Mouse (Mus musculus) CH12.LX (cell line): ENCODE measurements around the gene Epha6. TPM values are rescaled to one million over a fixed set of nuclear protein-coding genes. Genes with fewer than 3 reads are reported as not detected.

Experiments
- DNase-seq: peaks from one replicate; pipeline ENCODE4 v3.0.0-alpha.2; 2013; ENCODE audit errors: extremely low read depth
- H3K27ac ChIP-seq: 2 replicates; pipeline ENCODE4 v1.5.1; 2012; ENCODE audit warnings: low read depth, mild to moderate bottlenecking, control low read depth, moderate library complexity; ENCODE audit not compliant: insufficient read depth
- H3K27me3 ChIP-seq: replicated peaks from 2 replicates; pipeline ENCODE3; 2012; ENCODE audit warnings: inconsistent platforms
- H3K36me3 ChIP-seq, 2 experiments: replicated peaks in 1 of 2; 2 replicates each; pipeline versions ENCODE3 to v1.6.1; 2012; ENCODE audit warnings: inconsistent platforms in 1 of 2, low read length in 1 of 2, mild to moderate bottlenecking in 1 of 2, mixed read lengths in 1 of 2, moderate library complexity in 1 of 2; ENCODE audit not compliant: control insufficient read depth in 1 of 2, insufficient read depth in 1 of 2
- H3K4me1 ChIP-seq, 2 experiments: 2 replicates each; pipeline ENCODE4 v1.6.1; 2012; ENCODE audit warnings: inconsistent platforms in 1 of 2, moderate library complexity in 1 of 2; ENCODE audit not compliant: insufficient read depth in 2 of 2, control insufficient read depth in 1 of 2
- H3K4me2 ChIP-seq: 2 replicates; pipeline ENCODE4 v1.6.1; 2012; ENCODE audit warnings: low read depth, mild to moderate bottlenecking, control low read depth; ENCODE audit not compliant: poor library complexity, insufficient read depth, severe bottlenecking
- H3K4me3 ChIP-seq, 3 experiments: fragments of 150-350 bp in 1 of 3; sonication (generic) in 1 of 3; replicated peaks in 1 of 3; 2 replicates each; pipeline versions ENCODE3 to v1.5.1; 2011 to 2012; ENCODE audit warnings: low read depth in 2 of 3, low read length in 2 of 3, mild to moderate bottlenecking in 2 of 3, moderate library complexity in 2 of 3, control low read depth in 1 of 3, improper control_type of control experiment in 1 of 3, inconsistent platforms in 1 of 3, mixed read lengths in 1 of 3; ENCODE audit not compliant: poor library complexity in 1 of 3
- H3K79me2 ChIP-seq: replicated peaks from 2 replicates; pipeline ENCODE4 v1.6.1; 2012; ENCODE audit warnings: mild to moderate bottlenecking, moderate library complexity; ENCODE audit not compliant: control insufficient read depth, poor library complexity, insufficient read depth, severe bottlenecking; ENCODE audit errors: extremely low read depth
- H3K9ac ChIP-seq: 2 replicates; pipeline ENCODE4 v1.6.1; 2012; ENCODE audit warnings: low read depth, mild to moderate bottlenecking, control low read depth, moderate library complexity; ENCODE audit not compliant: insufficient read depth
- H3K9me3 ChIP-seq: replicated peaks from 2 replicates; pipeline ENCODE3; 2012; ENCODE audit warnings: low read length, inconsistent platforms, mixed read lengths
- BHLHE40 ChIP-seq: IDR thresholded peaks from 2 replicates; pipeline ENCODE4 v1.6.1; 2011; ENCODE audit warnings: mild to moderate bottlenecking, low read depth, low read length, improper control_type of control experiment
- CHD1 ChIP-seq: IDR thresholded peaks from 2 replicates; pipeline ENCODE4 v1.6.1; 2012; ENCODE audit warnings: low read depth, low read length, improper control_type of control experiment, inconsistent platforms
- CTCF ChIP-seq, 2 experiments: IDR thresholded peaks in 1 of 2; conservative IDR thresholded peaks in 1 of 2; 2 replicates each; pipeline ENCODE4 v1.5.1; 2011 to 2012; ENCODE audit warnings: low read depth in 2 of 2, low read length in 2 of 2, improper control_type of control experiment in 1 of 2, inconsistent platforms in 1 of 2, mild to moderate bottlenecking in 1 of 2, moderate library complexity in 1 of 2
- EP300 ChIP-seq: IDR thresholded peaks from 2 replicates; pipeline ENCODE4 v1.6.1; 2011; ENCODE audit warnings: low read length, improper control_type of control experiment
- ETS1 ChIP-seq: conservative IDR thresholded peaks from 2 replicates; pipeline ENCODE4 v1.6.1; 2012; ENCODE audit warnings: low read depth, mild to moderate bottlenecking, inconsistent platforms, low read length, improper control_type of control experiment, moderate library complexity
- IRF4 ChIP-seq: IDR thresholded peaks from 2 replicates; pipeline ENCODE4 v1.6.1; 2014; ENCODE audit warnings: low read depth, mild to moderate bottlenecking, inconsistent platforms, low read length, improper control_type of control experiment
- JUN ChIP-seq: IDR thresholded peaks from 2 replicates; pipeline ENCODE4 v1.6.1; 2011; ENCODE audit warnings: low read depth, mild to moderate bottlenecking, low read length, improper control_type of control experiment, moderate library complexity; ENCODE audit not compliant: insufficient read depth
- JUND ChIP-seq: conservative IDR thresholded peaks from 2 replicates; pipeline ENCODE4 v1.6.1; 2011; ENCODE audit warnings: low read depth, low read length, improper control_type of control experiment
- KAT2A ChIP-seq: IDR thresholded peaks from 2 replicates; pipeline ENCODE4 v1.6.1; 2012; ENCODE audit warnings: low read length, improper control_type of control experiment, inconsistent platforms; ENCODE audit not compliant: insufficient replicate concordance
- MAFK ChIP-seq: IDR thresholded peaks from 2 replicates; pipeline ENCODE4 v1.6.1; 2011; ENCODE audit warnings: low read length, improper control_type of control experiment; ENCODE audit not compliant: insufficient replicate concordance
- MEF2A ChIP-seq: IDR thresholded peaks from 2 replicates; pipeline ENCODE4 v1.6.1; 2014; ENCODE audit warnings: low read depth, mild to moderate bottlenecking, inconsistent platforms, low read length, improper control_type of control experiment, borderline replicate concordance
- MXI1 ChIP-seq: IDR thresholded peaks from 2 replicates; pipeline ENCODE4 v1.6.1; 2011; ENCODE audit warnings: mild to moderate bottlenecking, low read depth, low read length, improper control_type of control experiment
- MYC ChIP-seq: IDR thresholded peaks from 2 replicates; pipeline ENCODE4 v1.6.1; 2011; ENCODE audit warnings: low read depth, mild to moderate bottlenecking, improper control_type of control experiment, low read length
- POLR2A ChIP-seq: IDR thresholded peaks from 2 replicates; pipeline ENCODE4 v1.6.1; 2011; ENCODE audit warnings: low read depth, mild to moderate bottlenecking, improper control_type of control experiment, low read length
- RAD21 ChIP-seq: IDR thresholded peaks from 2 replicates; pipeline ENCODE4 v1.6.1; 2011; ENCODE audit warnings: low read depth, mild to moderate bottlenecking, low read length, improper control_type of control experiment, moderate library complexity
- SIN3A ChIP-seq: IDR thresholded peaks from 2 replicates; pipeline ENCODE4 v1.6.1; 2012; ENCODE audit warnings: low read length, improper control_type of control experiment, inconsistent platforms
- SMC3 ChIP-seq: IDR thresholded peaks from 2 replicates; pipeline ENCODE4 v1.6.1; 2011; ENCODE audit warnings: low read depth, low read length, improper control_type of control experiment
- TCF12 ChIP-seq: IDR thresholded peaks from 2 replicates; pipeline ENCODE4 v1.6.1; 2014; ENCODE audit warnings: low read depth, mild to moderate bottlenecking, inconsistent platforms, low read length, improper control_type of control experiment
- UBTF ChIP-seq: IDR thresholded peaks from 2 replicates; pipeline ENCODE4 v1.6.1; 2012; ENCODE audit warnings: low read depth, mild to moderate bottlenecking, inconsistent platforms, low read length, improper control_type of control experiment, moderate library complexity
- USF1 ChIP-seq: IDR thresholded peaks from 2 replicates; pipeline ENCODE4 v1.6.1; 2014; ENCODE audit warnings: low read depth, mild to moderate bottlenecking, inconsistent platforms, low read length, improper control_type of control experiment
- USF2 ChIP-seq: conservative IDR thresholded peaks from 2 replicates; pipeline ENCODE4 v1.6.1; 2011; ENCODE audit warnings: low read depth, low read length, improper control_type of control experiment
- ZC3H11A ChIP-seq: IDR thresholded peaks from 2 replicates; pipeline ENCODE4 v1.6.1; 2012; ENCODE audit warnings: low read depth, mild to moderate bottlenecking, inconsistent platforms, low read length, improper control_type of control experiment
- ZNF384 ChIP-seq: IDR thresholded peaks from 2 replicates; pipeline ENCODE4 v1.6.1; 2012; ENCODE audit warnings: low read depth, low read length, improper control_type of control experiment, inconsistent platforms
- dilution Hi-C: fragments of 300-500 bp; cut with MboI; formaldehyde crosslinking; loops from 2 replicates; pipeline ENCODE4 v1.14.3; 2020; ENCODE audit warnings: low sequenced_read_pairs; ENCODE audit not compliant: extremely low pct_unique_long_range_greater_than_20kb, extremely low pct_ligation_motif_present
- in situ Hi-C: fragments of 300-500 bp; cut with MboI; formaldehyde crosslinking; loops from 3 replicates; pipeline ENCODE4 v1.14.3; 2019; ENCODE audit warnings: low sequenced_read_pairs, low pct_ligation_motif_present, low pct_unique_long_range_greater_than_20kb, mixed read lengths
- polyA plus RNA-seq: library from polyadenylated mRNA; unstranded; fragments of >175 nt; gene quantifications from 2 replicates; pipeline ENCODE4 v1.2.1, GENCODE M21; 2012; ENCODE audit warnings: low read depth; ENCODE audit not compliant: insufficient read length
- total RNA-seq, 2 experiments: library from RNA; depleted of rRNA; stranded (reverse); fragments of 300-350 nt in 1 of 2; fragments of >200 nt in 1 of 2; gene quantifications; 2 replicates each; pipeline ENCODE4 v1.2.3; 2012 to 2014

The Epha6 gene
- total and polyA plus RNA-seq, 3 experiments = not detected

DNA sequence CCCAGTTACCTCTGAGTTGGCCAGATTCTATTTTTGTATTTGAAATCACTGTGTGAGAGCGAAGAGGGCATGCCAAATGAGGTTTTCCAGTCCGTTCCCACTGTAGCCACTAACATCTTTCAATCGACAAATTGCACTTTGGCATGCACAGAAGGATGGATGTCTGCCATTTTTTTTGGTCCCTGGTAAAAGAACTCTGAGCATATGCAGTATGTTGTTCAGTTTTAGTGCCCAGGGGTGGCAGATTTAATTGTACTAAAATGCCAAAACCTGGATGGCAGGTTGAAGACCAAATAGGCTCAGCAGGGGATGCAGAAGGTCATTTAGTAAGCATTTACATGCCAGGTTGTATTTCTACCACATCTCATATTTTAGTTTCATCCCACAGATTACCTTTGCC lies 503.1 kb downstream of the Epha6 start:
- no peaks in the 10 kb centered on the region for H3K27me3 ChIP-seq
- DNase-seq = no peak
- H3K27ac ChIP-seq = no peak overlapping the region
- no peak overlapping the region for H3K9ac ChIP-seq
- H3K4me1 ChIP-seq = no peaks in the 10 kb centered on the region
- H3K9me3 ChIP-seq = no peaks in the 10 kb centered on the region
- no peak overlapping the region for H3K4me3 ChIP-seq
- dilution Hi-C loops = no loop called here
- no peaks in the 10 kb centered on the region for H3K79me2 ChIP-seq
- no peak for TF ChIP-seq KAT2A
- no peak for TF ChIP-seq UBTF
- TF ChIP-seq BHLHE40 = no peak
- TF ChIP-seq MAFK = no peak
- TF ChIP-seq ETS1 = no peak
- no peak for TF ChIP-seq IRF4
- TF ChIP-seq MEF2A = no peak
- no peak for TF ChIP-seq TCF12
- no peak for TF ChIP-seq CTCF (conservative IDR thresholded peaks at IDR 0.05 in 1 of 2, IDR thresholded peaks at IDR 0.05 in 1 of 2; ENCODE audit: low read depth in 2 of 2, low read length in 2 of 2)
- TF ChIP-seq USF1 = no peak
- no peak for TF ChIP-seq SIN3A
- TF ChIP-seq EP300 = no peak
- no peak for TF ChIP-seq JUN
- no peak for TF ChIP-seq MXI1
- in situ Hi-C loops = no loop called here
- no peaks in the 10 kb centered on the region for H3K36me3 ChIP-seq
- no peak overlapping the region for H3K4me2 ChIP-seq

DNA sequence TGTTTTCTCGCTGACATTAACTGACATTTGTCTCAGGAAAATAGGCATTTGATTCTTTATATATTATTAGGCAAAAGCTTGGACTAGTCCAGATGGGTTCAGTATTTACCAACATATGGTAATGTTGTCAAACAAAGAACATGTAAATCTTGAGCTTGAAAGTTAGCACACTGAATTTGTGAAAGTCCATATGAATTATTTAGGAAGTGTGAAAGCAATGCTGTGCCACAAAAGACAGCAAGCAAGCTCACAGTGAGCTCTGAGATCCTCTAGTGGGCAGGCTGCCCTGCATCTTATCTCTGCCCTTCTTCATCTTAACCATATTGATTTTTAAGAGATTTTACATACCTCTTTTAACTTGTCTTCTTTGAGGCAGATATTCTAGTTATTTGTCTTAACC lies 510.0 kb downstream of the Epha6 start:
- in situ Hi-C loops (no loop called here), dilution Hi-C loops (no loop called here)
- Histone ChIP-seq H3K4me1 (peaks cover 0 to 11% of the 10 kb centered on the region in 2 experiments; a peak in 2 of 4 replicates), H3K27me3 (no peaks in the 10 kb centered on the region), H3K4me3 (no peak overlapping the region), H3K36me3 (no peaks in the 10 kb centered on the region), H3K27ac (no peak overlapping the region), H3K9ac (no peak overlapping the region), H3K9me3 (no peaks in the 10 kb centered on the region), H3K79me2 (no peaks in the 10 kb centered on the region), H3K4me2 (no peak overlapping the region)
- TF ChIP-seq USF1 = no peak
- no peak for TF ChIP-seq SMC3
- TF ChIP-seq MAFK = no peak
- TF ChIP-seq RAD21 = no peak
- TF ChIP-seq MYC = no peak
- TF ChIP-seq CHD1 = no peak
- TF ChIP-seq ETS1 = no peak
- TF ChIP-seq IRF4 = no peak
- no peak for TF ChIP-seq JUND
- TF ChIP-seq BHLHE40 = no peak
- no peak for TF ChIP-seq POLR2A
- TF ChIP-seq ZNF384 = no peak
- no peak for TF ChIP-seq USF2
- no peak for TF ChIP-seq ZC3H11A
- TF ChIP-seq KAT2A = no peak
- TF ChIP-seq JUN = no peak
- DNase-seq = no peak
